Mouse (Mus musculus): Measurements from ENCODE around the gene Glce. TPM values are rescaled to one million over a fixed set of nuclear protein-coding genes. Genes with fewer than 3 reads are reported as not detected.

Gene Glce
- polyA plus RNA-seq, 1 experiment from 2014 or later, result 26.4 TPM

DNA sequence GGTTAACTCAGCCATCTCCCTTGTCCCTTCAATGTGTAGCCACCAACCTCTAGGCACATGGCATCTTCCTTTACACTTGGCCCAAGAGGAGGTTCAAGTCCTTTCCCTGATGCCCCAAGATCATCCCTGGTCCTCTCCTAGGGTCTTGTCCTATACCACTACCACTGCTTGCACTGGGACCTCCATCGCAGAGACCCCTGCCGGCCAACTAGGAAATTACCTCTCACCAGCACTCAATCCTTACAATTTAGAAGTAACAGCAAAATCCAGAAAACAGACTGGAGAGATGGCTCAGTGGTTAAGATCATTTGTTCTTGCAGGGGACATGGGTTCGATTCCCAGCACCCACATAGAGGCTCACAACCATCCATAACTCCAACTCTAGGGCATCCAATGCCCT is 107.0 kb downstream of the Glce start:
- 58% methylated on average over 3 of the region's 3 CpGs for WGBS
- H3K9me3 ChIP-seq (ENCODE audit: control insufficient read depth, low read length), result no peaks in the 10 kb centered on the region
- H3K4me2 ChIP-seq (ENCODE audit: low read length), result no peak overlapping the region
- H3K4me1 ChIP-seq (ENCODE audit: control insufficient read depth, insufficient read depth, low read depth, low read length), result no peaks in the 10 kb centered on the region
- no peak overlapping the region for H3K27ac ChIP-seq (ENCODE audit: low read depth, low read length)
- H3K4me3 ChIP-seq (ENCODE audit: low read length), result no peak overlapping the region
- ATAC-seq, result no peak
- no peak overlapping the region for H3K9ac ChIP-seq (ENCODE audit: low read depth, low read length)
- H3K27me3 ChIP-seq (replicated peaks; ENCODE audit: control insufficient read depth, insufficient read depth, low read length), result no peaks in the 10 kb centered on the region
- no peaks in the 10 kb centered on the region for H3K36me3 ChIP-seq (ENCODE audit: control insufficient read depth, insufficient read depth, low read length)

- Histone ChIP-seq H3K36me3 (ENCODE audit: control insufficient read depth, insufficient read depth, low read length) (no peaks in the 10 kb centered on the region), H3K9me3 (ENCODE audit: control insufficient read depth, low read length) (no peaks in the 10 kb centered on the region), H3K27me3 (replicated peaks; ENCODE audit: control insufficient read depth, insufficient read depth, low read length) (no peaks in the 10 kb centered on the region), H3K4me3 (ENCODE audit: low read length) (no peak overlapping the region), H3K9ac (ENCODE audit: low read depth, low read length) (no peak overlapping the region), H3K27ac (ENCODE audit: low read depth, low read length) (no peak overlapping the region), H3K4me1 (ENCODE audit: control insufficient read depth, insufficient read depth, low read depth, low read length) (no peaks in the 10 kb centered on the region), H3K4me2 (ENCODE audit: low read length) (no peak overlapping the region)
- 73% methylated on average over 12 of the region's 12 CpGs for WGBS
- ATAC-seq, result no peak
Observed at GRCm38 (mm10) chr9:62013316-62014097, 108.9 kb downstream of the Glce start.

DNA sequence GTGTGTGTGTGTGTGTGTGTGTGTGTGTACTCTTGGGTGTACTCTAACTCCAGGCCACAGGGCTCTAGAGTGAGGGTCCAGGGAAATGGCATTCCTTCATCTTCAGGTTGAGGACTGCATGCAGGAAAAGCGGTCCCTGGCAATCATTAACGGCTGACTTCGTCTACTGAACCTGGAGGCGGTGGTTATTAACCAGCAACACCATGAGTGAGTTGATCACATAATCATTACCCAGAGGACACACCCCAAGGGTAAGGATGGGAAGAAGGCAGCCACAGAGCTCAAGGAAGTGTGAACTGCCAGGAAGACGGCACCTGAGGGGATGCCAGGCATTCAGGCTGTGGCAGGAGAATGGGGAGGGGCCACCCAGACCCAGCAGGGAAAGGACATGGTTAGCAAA is 114.1 kb downstream of the Glce start:
- H3K27me3 ChIP-seq (replicated peaks; ENCODE audit: control insufficient read depth, insufficient read depth, low read length), result no peaks in the 10 kb centered on the region
- no peak overlapping the region for H3K9ac ChIP-seq (ENCODE audit: low read depth, low read length)
- no peak overlapping the region for H3K4me3 ChIP-seq (ENCODE audit: low read length)
- H3K9me3 ChIP-seq (ENCODE audit: control insufficient read depth, low read length), result no peaks in the 10 kb centered on the region
- no peak overlapping the region for H3K4me2 ChIP-seq (ENCODE audit: low read length)
- WGBS, result 62% methylated on average over 5 of the region's 5 CpGs
- H3K4me1 ChIP-seq (ENCODE audit: control insufficient read depth, insufficient read depth, low read depth, low read length), result no peaks in the 10 kb centered on the region
- no peaks in the 10 kb centered on the region for H3K36me3 ChIP-seq (ENCODE audit: control insufficient read depth, insufficient read depth, low read length)
- no peak for ATAC-seq
- H3K27ac ChIP-seq (ENCODE audit: low read depth, low read length), result no peak overlapping the region

Small RNA genes within 50 kb of the gene (microRNA-seq; reads per million reads assigned to microRNA genes)
- not detected for gene Mir5133

Other genes with a start within 250 kb of the Glce start
- gene Rplp1, start 208.1 kb downstream of the Glce start, polyA plus RNA-seq (2015; fragmentation: Nextera tagmentation; extraction: Ambion mirVana), result 902 and 928 TPM in 2 replicates
- 13.7 and 18.6 TPM in 2 replicates for gene Kif23, start 175.9 kb downstream of the Glce start, polyA plus RNA-seq (2015; fragmentation: Nextera tagmentation; extraction: Ambion mirVana)
- gene Paqr5, start 95.8 kb downstream of the Glce start, polyA plus RNA-seq (2015; fragmentation: Nextera tagmentation; extraction: Ambion mirVana), result 0.57 and 0.64 TPM in 2 replicates
- not detected in 2 replicates for gene Spesp1, start 159.6 kb upstream of the Glce start, polyA plus RNA-seq (2015; fragmentation: Nextera tagmentation; extraction: Ambion mirVana)
- 115 and 156 TPM in 2 replicates for gene Anp32a, start 218.6 kb upstream of the Glce start, polyA plus RNA-seq (2015; fragmentation: Nextera tagmentation; extraction: Ambion mirVana)